Mouse (Mus musculus) liver, embryonic 16.5 days (tissue): ENCODE measurements around the gene Zfp141. TPM values are rescaled to one million over a fixed set of nuclear protein-coding genes. Genes with fewer than 3 reads are reported as not detected.

Source experiments
- ATAC-seq: fragments of 200-750 bp; cut with Nextera tagmentation; 2 replicates; pipeline ENCODE4 v1.8.0; 2017; ENCODE audit warnings: low read depth, mild to moderate bottlenecking, moderate number of reproducible peaks, moderate library complexity
- H3K27ac ChIP-seq: fragments of 300-500 bp; sonication (generic); 2 replicates; pipeline ENCODE4 v1.5.1; 2014; ENCODE audit warnings: mild to moderate bottlenecking, low read length
- H3K27me3 ChIP-seq: fragments of 300-500 bp; sonication (generic); 2 replicates; pipeline ENCODE4 v1.6.1; 2014; ENCODE audit warnings: low read depth, low read length, mixed read lengths; ENCODE audit not compliant: control insufficient read depth, insufficient read depth
- H3K36me3 ChIP-seq: fragments of 300-500 bp; sonication (generic); 2 replicates; pipeline ENCODE4 v1.6.1; 2014; ENCODE audit warnings: mild to moderate bottlenecking; ENCODE audit not compliant: control insufficient read depth, insufficient read depth
- H3K4me1 ChIP-seq: fragments of 300-500 bp; sonication (generic); 2 replicates; pipeline ENCODE4 v1.6.1; 2014; ENCODE audit warnings: low read depth, low read length, mixed read lengths; ENCODE audit not compliant: control insufficient read depth
- H3K4me2 ChIP-seq: fragments of 300-500 bp; sonication (generic); 2 replicates; pipeline ENCODE4 v1.6.1; 2014; ENCODE audit warnings: low read depth, low read length, mixed read lengths
- H3K4me3 ChIP-seq: fragments of 300-500 bp; sonication (generic); 2 replicates; pipeline ENCODE4 v1.5.1; 2014; ENCODE audit warnings: low read depth, mild to moderate bottlenecking, low read length
- H3K9ac ChIP-seq: fragments of 300-500 bp; sonication (generic); 2 replicates; pipeline ENCODE4 v1.6.1; 2014; ENCODE audit warnings: low read depth, low read length
- H3K9me3 ChIP-seq: fragments of 300-500 bp; sonication (generic); replicated peaks from 2 replicates; pipeline ENCODE4 v1.6.1; 2016; ENCODE audit warnings: low read length; ENCODE audit not compliant: control insufficient read depth
- WGBS: fragments of 180-500 bp; shearing (Covaris S2); extraction: QIAGEN DNeasy Blood & Tissue Kit; methylation state at CpG from one replicate; pipeline ENCODE4 v1.1.7; 2014; ENCODE audit not compliant: insufficient replicate concordance; 5-methylcytosine and 5-hydroxymethylcytosine counted together
- polyA plus RNA-seq: library from polyadenylated mRNA; unstranded; fragments of >200 nt; fragmentation: Nextera tagmentation; extraction: Ambion mirVana; gene quantifications from 2 replicates; pipeline ENCODE4 v1.2.1, GENCODE M21; 2015

The Zfp141 gene
- polyA plus RNA-seq, 1 experiment from 2014 or later, result 2.9 TPM

DNA sequence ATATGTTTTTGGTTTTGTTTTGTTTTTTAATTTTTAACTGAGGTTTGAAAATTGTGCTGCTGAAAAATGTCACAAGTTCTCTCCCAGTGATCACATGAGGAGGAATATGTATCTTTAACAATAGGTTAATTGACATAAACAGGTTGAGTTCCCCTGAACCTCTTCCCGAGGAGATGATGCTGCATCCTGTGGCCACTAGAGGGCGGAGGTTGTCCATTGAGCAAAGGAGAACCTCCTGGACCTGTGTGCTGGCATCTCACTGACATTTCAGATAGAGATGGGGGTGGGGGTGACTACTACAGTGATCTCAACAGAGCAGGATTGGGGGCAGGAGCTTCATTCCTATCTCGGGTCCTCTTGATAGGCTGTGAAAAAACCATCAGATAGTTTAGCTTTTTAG lies 54.9 kb downstream of the Zfp141 start:
- Histone ChIP-seq H3K9ac (no peak overlapping the region), H3K27ac (no peak overlapping the region), H3K4me2 (no peak overlapping the region), H3K4me3 (no peak overlapping the region), H3K27me3 (no peaks in the 10 kb centered on the region), H3K36me3 (no peaks in the 10 kb centered on the region), H3K9me3 (no peaks in the 10 kb centered on the region; the same call in none of the 2 replicates), H3K4me1 (no peaks in the 10 kb centered on the region)
- WGBS, result 19% methylated on average over 3 of the region's 3 CpGs
- ATAC-seq, result no peak

DNA sequence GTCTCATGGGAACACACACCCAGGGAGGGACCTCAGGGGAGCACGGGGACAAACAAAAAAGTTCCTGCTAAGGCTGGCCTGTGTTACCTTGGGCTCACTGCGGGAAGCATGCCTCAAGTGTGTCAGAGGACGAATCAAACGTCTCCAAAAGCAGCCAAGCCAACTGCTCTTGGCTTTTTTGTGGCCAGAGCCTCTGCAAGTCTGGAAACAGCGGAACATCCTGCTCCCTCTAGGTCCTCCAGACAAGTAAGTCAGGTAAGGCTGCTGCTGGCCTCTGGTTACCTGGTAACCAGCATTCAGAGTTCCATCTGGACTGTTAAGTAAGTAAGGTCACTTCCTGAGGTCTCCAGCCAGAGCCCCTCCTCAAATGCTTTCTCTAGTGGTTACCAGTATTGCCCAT lies 57.7 kb downstream of the Zfp141 start, which contains the start of gene 4933421I07Rik:
Gene 4933421I07Rik (minus strand): TSS at position 271 of the 400 bp plus-strand sequence.
- ATAC-seq, result no peak
- H3K9me3 ChIP-seq, result no peaks in the 10 kb centered on the region; the same call in 1 of the 2 replicates
- no peak within 1 kb of the TSS for H3K9ac ChIP-seq
- H3K27me3 ChIP-seq, result no peaks in the 10 kb centered on the region
- no peaks in the 10 kb centered on the region for H3K36me3 ChIP-seq
- no peak within 1 kb of the TSS for H3K4me3 ChIP-seq
- H3K27ac ChIP-seq, result no peak within 1 kb of the TSS
- no peak within 1 kb of the TSS for H3K4me2 ChIP-seq
- WGBS, result 46% methylated on average over 5 of the region's 5 CpGs
- no peaks in the 10 kb centered on the region for H3K4me1 ChIP-seq

DNA sequence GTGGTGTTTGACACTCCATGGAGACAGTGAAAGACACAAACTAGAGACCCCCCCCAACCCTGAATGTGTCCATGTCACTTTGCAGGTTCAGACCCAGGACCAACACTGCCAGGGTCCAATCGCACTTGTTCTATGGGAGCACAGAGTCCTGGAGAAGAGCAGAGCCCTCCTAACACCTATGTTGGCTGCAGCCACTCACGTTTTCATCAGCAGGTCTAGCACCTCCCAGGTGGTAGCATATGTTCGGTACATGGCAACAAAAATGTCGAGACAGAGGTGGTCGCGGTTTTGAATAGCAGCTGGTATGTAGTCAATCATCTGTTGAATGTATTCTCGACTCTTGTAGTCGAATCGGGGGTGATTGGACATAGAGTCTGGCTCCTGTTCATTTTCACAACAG lies 58.2 kb downstream of the Zfp141 start:
- WGBS, result 61% methylated on average over 9 of the region's 9 CpGs
- H3K4me1 ChIP-seq, result no peaks in the 10 kb centered on the region
- H3K9ac ChIP-seq, result no peak overlapping the region
- H3K4me2 ChIP-seq, result no peak overlapping the region
- no peaks in the 10 kb centered on the region for H3K36me3 ChIP-seq
- H3K27me3 ChIP-seq, result no peaks in the 10 kb centered on the region
- H3K9me3 ChIP-seq, result no peaks in the 10 kb centered on the region; the same call in 1 of the 2 replicates
- H3K27ac ChIP-seq, result no peak overlapping the region
- no peak for ATAC-seq
- no peak overlapping the region for H3K4me3 ChIP-seq

Other genes starting within 250 kb of the Zfp141 start
- gene Vmn2r61, start 245.7 kb downstream of the Zfp141 start, polyA plus RNA-seq, result not detected in 2 replicates
- gene 4933421I07Rik, start 57.6 kb downstream of the Zfp141 start, polyA plus RNA-seq, result not detected in 2 replicates
- not detected in 2 replicates for gene Gm21028, start 72.8 kb upstream of the Zfp141 start, polyA plus RNA-seq
- gene Zfp977, start 86.8 kb upstream of the Zfp141 start, polyA plus RNA-seq, result 0.14 and 0.17 TPM in 2 replicates
- gene Zfp976, start 136.8 kb upstream of the Zfp141 start, polyA plus RNA-seq, result 0.59 and 0.71 TPM in 2 replicates
- gene Zfp975, start 187.0 kb upstream of the Zfp141 start, polyA plus RNA-seq, result 1.5 and 1.7 TPM in 2 replicates
- gene Gm17067, start 221.3 kb upstream of the Zfp141 start, polyA plus RNA-seq, result not detected in 2 replicates